Mouse (Mus musculus): Measurements from ENCODE around the gene Aph1b. TPM values are rescaled to one million over a fixed set of nuclear protein-coding genes. Genes with fewer than 3 reads are reported as not detected.

Gene Aph1b
- total RNA-seq, 1 experiment from 2014 or later, result 5.0 TPM

- no peak for ATAC-seq (replicated peaks; ENCODE audit: insufficient number of reproducible peaks, low FRiP score, low TSS enrichment, poor library complexity, severe bottlenecking)
Measured at GRCm38 (mm10) chr9:66752849-66753248, 42.4 kb downstream of the Aph1b start.

GRCm38 (mm10) chr9:66748390-66748789, 46.9 kb downstream of the Aph1b start:
- no peak for ATAC-seq (replicated peaks; ENCODE audit: insufficient number of reproducible peaks, low FRiP score, low TSS enrichment, poor library complexity, severe bottlenecking)

GRCm38 (mm10) chr9:66744531-66744930, 50.8 kb downstream of the Aph1b start:
- ATAC-seq (replicated peaks; ENCODE audit: insufficient number of reproducible peaks, low FRiP score, low TSS enrichment, poor library complexity, severe bottlenecking), result no peak

GRCm38 (mm10) chr9:66739516-66739915, 55.8 kb downstream of the Aph1b start:
- ATAC-seq (replicated peaks; ENCODE audit: insufficient number of reproducible peaks, low FRiP score, low TSS enrichment, poor library complexity, severe bottlenecking), result no peak

- ATAC-seq (replicated peaks; ENCODE audit: insufficient number of reproducible peaks, low FRiP score, low TSS enrichment, poor library complexity, severe bottlenecking), result no peak
Measured at GRCm38 (mm10) chr9:66736551-66736950, 58.7 kb downstream of the Aph1b start.

- ATAC-seq (replicated peaks; ENCODE audit: insufficient number of reproducible peaks, low FRiP score, low TSS enrichment, poor library complexity, severe bottlenecking), result no peak
Measured at GRCm38 (mm10) chr9:66736016-66736415, 59.3 kb downstream of the Aph1b start.

- ATAC-seq (replicated peaks; ENCODE audit: insufficient number of reproducible peaks, low FRiP score, low TSS enrichment, poor library complexity, severe bottlenecking), result no peak
Measured at GRCm38 (mm10) chr9:66735122-66735521, 60.2 kb downstream of the Aph1b start.

- no peak for ATAC-seq (replicated peaks; ENCODE audit: insufficient number of reproducible peaks, low FRiP score, low TSS enrichment, poor library complexity, severe bottlenecking)
Measured at GRCm38 (mm10) chr9:66734568-66734967, 60.7 kb downstream of the Aph1b start.

- ATAC-seq (replicated peaks; ENCODE audit: insufficient number of reproducible peaks, low FRiP score, low TSS enrichment, poor library complexity, severe bottlenecking), result no peak
Measured at GRCm38 (mm10) chr9:66732791-66733691, 62.2 kb downstream of the Aph1b start.

GRCm38 (mm10) chr9:66731284-66731683, 64.0 kb downstream of the Aph1b start:
- no peak for ATAC-seq (replicated peaks; ENCODE audit: insufficient number of reproducible peaks, low FRiP score, low TSS enrichment, poor library complexity, severe bottlenecking)

GRCm38 (mm10) chr9:66730556-66730955, 64.7 kb downstream of the Aph1b start:
- no peak for ATAC-seq (replicated peaks; ENCODE audit: insufficient number of reproducible peaks, low FRiP score, low TSS enrichment, poor library complexity, severe bottlenecking)

- no peak for ATAC-seq (replicated peaks; ENCODE audit: insufficient number of reproducible peaks, low FRiP score, low TSS enrichment, poor library complexity, severe bottlenecking)
Measured at GRCm38 (mm10) chr9:66727333-66727732, 68.0 kb downstream of the Aph1b start.

GRCm38 (mm10) chr9:66725591-66725990, 69.7 kb downstream of the Aph1b start:
- no peak for ATAC-seq (replicated peaks; ENCODE audit: insufficient number of reproducible peaks, low FRiP score, low TSS enrichment, poor library complexity, severe bottlenecking)

Other genes starting within 250 kb of the Aph1b start
- gene Usp3, start 202.3 kb downstream of the Aph1b start, total RNA-seq (2017), result 137 to 178 TPM (median 170 TPM) in 3 replicates
- 0.87 TPM in 1 of 3 replicates, not detected in the others for gene Car12, start 81.8 kb downstream of the Aph1b start, total RNA-seq (2017)
- not detected in 3 replicates for gene Gm10647, start 1.5 kb upstream of the Aph1b start, total RNA-seq (2017)
- 1.9 to 9.5 TPM (median 3.2 TPM) in 3 replicates for gene Aph1c, start 39.2 kb upstream of the Aph1b start, total RNA-seq (2017)
- gene Rab8b, start 124.2 kb upstream of the Aph1b start, total RNA-seq (2017), result 147 to 179 TPM (median 160 TPM) in 3 replicates
- 70.0 to 115 TPM (median 89.9 TPM) in 3 replicates for gene Rps27l, start 150.6 kb upstream of the Aph1b start, total RNA-seq (2017)
- 24.2 to 38.2 TPM (median 33.3 TPM) in 3 replicates for gene Lactb, start 180.0 kb upstream of the Aph1b start, total RNA-seq (2017)

Data from monocyte, adult 5-6 weeks (primary cell).